Mouse (Mus musculus): ENCODE data around the gene Rnf19b. TPM values are rescaled to one million over a fixed set of nuclear protein-coding genes. Genes with fewer than 3 reads are reported as not detected.
A peak's percentile ranks its signal among the peaks of the same experiment; 100 is the strongest.

Rnf19b gene
- total RNA-seq, 2 experiments from 2014 or later, result 23.3 to 24.4 TPM

- DNase-seq (ENCODE audit: low spot score), result no peak
Observed at GRCm38 (mm10) chr4:129034224-129034623, 23.8 kb upstream of the Rnf19b start.

- peak; percentile 83 for DNase-seq (ENCODE audit: low spot score)
Observed at GRCm38 (mm10) chr4:129034706-129035660, 23.1 kb upstream of the Rnf19b start.

GRCm38 (mm10) chr4:129035851-129036445, 22.1 kb upstream of the Rnf19b start:
- DNase-seq (ENCODE audit: low spot score), result no peak

GRCm38 (mm10) chr4:129047721-129048421, 10.2 kb upstream of the Rnf19b start:
- DNase-seq (ENCODE audit: low spot score), result no peak

DNA sequence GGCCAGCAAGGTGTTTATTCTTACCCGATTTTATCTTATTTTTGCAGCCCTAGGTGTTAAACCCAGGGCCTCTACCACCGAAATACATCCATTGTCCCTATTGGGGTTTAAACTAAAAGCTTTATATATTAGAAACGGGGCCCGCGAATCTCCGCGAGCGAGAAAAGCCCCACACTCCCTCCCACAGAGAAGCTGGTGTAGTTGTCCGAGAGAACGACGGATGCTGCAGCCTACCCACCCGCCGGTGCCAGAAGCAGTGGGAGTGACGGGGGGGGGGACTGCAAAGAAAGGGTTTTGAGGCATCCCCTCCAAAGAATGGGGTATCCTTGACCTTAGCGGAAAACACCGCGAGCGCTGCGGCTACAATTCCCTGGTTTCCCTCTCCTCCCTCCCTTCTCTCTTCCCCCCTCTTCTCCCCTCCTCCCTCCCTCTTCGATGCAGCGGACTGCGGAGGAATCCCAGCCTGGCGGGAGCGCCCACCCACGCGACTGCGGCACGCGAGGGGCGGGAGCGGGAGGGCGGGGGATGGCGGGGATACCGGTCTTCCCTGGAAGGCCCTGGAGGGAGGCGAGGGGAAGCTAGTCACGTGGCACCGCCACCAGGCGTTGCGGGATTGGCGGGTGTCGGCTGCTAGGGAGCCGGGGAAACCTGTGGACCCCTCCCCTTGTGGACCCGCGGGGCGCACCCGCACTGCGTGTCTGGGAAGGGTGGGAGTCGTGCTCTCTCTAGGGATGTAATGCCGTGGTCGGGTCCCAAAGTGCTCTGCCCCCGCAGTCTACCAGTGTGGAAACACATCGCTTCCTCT, 9.4 kb upstream of the Rnf19b start:
- DNase-seq (ENCODE audit: low spot score), result peak; percentile 40

DNA sequence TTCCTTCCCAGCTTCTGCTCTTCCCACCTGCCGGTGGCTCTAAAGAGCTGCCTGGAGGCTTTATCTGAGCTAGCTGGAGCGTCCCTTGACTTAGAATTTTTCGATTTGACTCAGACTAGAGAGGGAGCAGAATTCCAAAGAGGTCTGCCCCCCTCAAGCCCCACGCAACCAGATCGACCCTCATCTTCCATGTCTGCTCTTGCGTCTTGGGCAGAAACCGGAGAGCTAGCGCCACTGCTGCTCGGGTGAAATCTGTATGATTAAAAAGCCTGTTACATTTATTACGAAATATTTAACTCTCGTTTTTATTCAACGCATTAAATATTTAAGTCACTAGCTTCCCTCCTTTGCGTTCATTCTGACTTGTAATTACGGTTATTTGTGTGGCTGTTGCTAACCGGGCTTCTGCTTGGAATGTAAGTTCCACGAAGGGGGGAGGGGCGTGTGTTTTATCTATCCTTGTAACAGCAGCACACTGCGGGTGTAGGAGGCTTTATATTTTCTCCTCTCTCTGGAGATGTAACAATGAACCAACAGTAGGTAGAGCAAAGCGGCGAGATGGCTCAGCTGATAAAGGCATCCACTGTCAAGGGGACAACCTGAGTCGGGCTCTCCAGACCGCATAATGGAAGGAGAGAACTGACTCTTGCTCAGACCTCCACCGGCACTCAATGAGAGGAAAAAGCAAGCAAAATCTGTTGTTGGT, 8.6 kb upstream of the Rnf19b start:
- DNase-seq (ENCODE audit: low spot score), result no peak

- no peak for DNase-seq (ENCODE audit: low spot score)
Observed at GRCm38 (mm10) chr4:129050365-129050764, 7.7 kb upstream of the Rnf19b start.

GRCm38 (mm10) chr4:129050901-129051417, 7.1 kb upstream of the Rnf19b start:
- no peak for DNase-seq (ENCODE audit: low spot score)

DNA sequence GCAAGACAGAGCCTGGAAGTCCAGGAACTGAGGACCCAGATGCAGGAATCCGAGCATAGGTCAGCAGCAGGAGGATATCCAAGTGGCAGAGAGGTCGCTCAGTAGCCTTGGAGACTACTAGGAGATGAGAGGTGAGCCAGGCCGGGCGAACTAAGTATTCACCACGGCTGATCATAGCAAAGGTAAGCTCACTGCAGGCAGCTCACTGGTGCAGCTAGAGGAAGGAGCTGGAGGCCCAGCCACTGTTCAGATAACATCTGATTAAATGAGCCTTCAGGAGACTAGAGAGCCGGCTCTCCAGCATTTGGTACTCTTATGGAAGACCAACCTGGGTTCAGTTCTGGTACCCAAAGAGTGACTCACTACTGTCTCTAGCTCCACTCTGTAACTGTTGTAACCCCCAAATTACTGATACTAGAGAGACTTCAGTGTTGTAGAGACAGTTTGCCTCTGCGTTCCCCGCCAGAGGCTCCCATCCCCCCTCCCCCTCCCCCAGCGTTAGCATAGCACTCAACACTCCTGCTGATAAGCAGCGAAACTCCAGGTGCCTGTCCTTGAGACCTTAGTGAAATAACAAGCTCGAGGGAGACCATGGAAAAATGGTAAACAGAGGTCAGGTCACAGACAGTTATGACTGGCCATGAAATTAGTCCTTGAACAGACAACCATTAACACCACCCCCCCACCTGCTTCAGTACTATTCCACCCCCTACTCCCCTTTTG, 6.4 kb upstream of the Rnf19b start:
- no peak for DNase-seq (ENCODE audit: low spot score)

DNA sequence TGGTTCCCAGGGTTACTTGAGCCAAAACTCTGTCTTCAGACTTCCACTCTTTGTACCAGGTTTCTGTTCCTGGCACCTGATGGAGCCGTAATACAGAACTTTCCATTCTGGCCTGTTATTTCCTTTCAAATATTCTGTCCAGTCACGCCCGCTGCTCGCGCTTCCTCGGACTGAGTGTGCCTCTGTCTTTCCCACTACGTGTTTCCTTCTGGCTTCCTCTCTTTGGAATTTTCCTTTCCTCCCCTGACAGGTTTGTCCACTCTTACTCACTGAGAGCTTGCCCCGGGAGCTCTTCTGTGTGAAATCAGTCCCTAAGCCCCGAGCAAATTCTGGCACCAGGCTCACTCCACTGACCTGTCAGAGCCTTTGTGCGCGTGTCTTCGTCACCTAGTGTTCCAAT, 3.3 kb upstream of the Rnf19b start:
- no peak for DNase-seq (ENCODE audit: low spot score)

DNA sequence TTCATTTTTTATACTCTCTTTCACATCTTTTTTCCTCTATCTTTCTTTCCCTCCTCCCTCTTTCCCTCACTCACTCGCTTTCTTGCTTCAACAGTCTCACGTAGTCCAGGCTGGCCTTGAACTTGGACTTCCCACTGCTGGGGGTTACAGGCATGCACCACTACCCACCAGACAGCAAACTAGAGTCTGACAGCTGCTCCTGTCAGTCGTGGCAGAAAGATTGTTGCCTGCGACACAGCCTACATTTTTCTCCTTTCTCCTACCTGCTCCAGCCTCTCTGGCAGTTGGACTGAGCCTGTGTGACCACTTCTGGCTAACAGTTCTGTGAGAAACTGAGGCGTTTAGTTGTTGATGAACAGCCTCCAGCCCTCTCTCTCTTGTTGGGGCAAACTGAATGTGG, 2.5 kb upstream of the Rnf19b start:
- DNase-seq (ENCODE audit: low spot score), result no peak

DNA sequence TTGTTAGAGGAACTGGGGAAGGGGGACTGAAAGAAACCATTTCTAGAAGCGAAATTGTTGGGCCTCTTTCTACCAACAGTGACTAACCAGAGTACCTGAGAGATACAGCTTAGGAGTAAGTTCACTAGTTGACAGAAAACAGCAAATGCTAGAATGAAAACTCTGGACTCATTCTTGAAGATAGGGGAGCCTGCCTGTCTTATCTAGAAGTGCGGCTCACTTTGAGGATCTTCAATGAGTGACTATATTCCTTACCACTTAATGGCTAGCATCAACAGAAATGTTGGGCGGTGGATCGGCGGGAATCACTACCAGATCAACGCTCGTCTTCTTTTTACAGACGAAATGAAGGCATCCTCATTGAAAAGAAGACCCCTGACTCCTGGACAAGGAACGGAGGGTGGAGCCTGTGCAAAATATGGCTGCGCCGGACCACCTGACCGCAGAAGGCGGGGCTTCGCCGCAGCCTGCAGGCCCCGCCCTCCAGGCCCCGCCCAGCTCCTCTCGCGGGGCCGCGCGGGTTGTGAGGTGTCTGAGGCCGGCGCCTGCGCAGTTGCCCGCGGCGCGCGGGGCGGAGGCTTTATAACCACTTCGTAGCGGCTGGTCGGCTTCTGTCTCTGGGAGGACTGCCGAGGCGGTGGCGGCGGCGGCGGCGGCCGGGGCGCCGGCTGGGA, 401 bp upstream of the Rnf19b start:
- DNase-seq (ENCODE audit: low spot score), result peak; percentile 95

DNA sequence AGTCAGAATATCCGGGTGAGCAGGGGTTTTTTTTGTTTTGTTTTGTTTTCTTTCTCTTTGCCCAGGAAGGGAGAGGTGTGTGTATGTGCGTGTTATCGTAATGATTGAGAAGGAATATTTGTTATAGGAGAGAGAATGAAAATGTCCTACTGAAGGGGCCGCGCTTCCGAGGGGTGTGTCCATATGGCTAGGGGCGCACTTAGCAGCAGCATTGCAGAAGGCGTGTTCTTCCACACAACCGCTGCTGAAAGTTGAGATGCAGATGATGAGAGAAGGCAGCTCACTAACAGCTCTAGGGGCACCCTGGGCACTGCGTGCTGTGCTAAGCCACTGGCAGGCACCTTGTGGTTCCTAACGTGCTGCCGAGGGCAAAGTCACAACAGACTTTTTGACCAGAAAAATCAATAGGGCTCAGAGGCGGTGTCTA, 1.1 kb downstream of the Rnf19b start:
- peak; percentile 36 for DNase-seq (ENCODE audit: low spot score)

- DNase-seq (ENCODE audit: low spot score), result no peak
Observed at GRCm38 (mm10) chr4:129059922-129060321, 1.9 kb downstream of the Rnf19b start.

DNA sequence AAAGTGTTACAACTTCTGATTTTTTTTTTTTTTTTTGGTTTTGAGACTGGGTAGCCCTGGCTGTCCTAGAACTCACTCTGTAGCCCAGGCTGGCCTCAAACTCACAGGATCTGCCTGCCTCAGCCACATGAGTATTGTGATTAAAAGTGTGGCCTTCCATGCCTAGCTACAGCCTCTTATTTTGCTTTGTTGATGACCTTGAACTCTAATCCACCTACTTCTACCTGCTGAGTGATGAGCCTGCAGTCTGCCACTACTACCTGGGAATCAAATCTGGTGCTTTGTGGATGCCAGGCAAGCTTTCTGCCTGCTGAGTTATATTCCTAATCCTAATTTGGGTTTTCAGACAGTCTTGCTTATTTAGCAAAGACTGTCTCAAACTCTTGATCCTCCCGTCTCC, 3.4 kb downstream of the Rnf19b start:
- no peak for DNase-seq (ENCODE audit: low spot score)

- DNase-seq (ENCODE audit: low spot score), result no peak
Observed at GRCm38 (mm10) chr4:129062281-129063075, 4.4 kb downstream of the Rnf19b start.

- DNase-seq (ENCODE audit: low spot score), result no peak
Observed at GRCm38 (mm10) chr4:129065688-129066236, 7.7 kb downstream of the Rnf19b start.

Measured in gastrocnemius, adult 18-20 months (tissue).